Mouse (Mus musculus): ENCODE measurements around the gene Vps37b.
"Not testable (repeated sequence)": the region's sequence is repeated elsewhere in the genome, so short reads cannot be mapped to it uniquely, and the experiment has no call there.

The Vps37b gene

DNA sequence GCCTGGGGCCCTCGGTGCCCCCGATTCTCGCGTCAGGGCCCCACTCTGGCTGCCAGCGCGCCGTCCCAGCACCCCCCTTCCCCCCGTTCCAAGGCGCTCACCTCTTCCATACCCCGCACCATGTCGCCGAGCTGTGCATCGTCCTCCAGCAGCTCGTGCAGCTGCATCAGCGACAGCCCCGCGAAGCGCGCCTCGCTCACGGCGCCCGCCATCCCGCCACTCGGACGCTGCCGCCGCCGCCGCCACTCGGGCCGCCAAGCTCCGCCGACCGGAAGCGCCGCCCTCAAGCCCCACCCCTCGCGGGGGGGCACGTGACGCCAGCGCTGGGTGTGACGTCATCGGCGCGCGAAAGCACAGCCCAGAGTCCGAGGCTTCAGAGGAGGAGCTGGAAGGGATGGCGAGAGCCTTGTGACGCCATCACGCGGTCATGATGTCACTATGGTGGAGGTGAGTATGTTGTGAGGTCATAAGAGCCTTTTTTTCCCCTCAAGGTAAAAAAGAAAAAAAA, at the start of gene Vps37b:
Gene Vps37b, minus strand, starts transcription at position 270 of the 508 bp plus-strand sequence.
- DNase-seq (ENCODE audit: low spot score) = peak; percentile 94

DNA sequence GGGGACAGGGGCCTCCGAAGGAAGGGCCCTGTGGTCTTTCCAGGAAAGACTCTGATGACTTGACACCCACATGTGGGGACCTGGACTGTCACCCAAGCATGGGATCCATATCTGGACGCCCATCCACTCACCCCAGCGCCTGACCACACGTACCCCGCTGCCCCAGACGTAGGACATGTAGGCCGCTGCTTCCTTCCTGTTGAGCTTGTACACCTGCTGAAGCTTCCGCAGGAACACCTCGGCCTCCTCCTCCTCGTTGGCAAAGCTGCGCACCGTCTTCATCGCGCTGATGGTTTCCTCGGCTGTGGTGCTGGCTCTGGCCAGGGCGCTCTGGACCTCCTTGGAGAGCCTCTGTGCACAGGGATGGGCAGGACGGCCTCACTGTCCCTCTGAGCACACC, 47.8 kb upstream of the Vps37b start:
- no peak for DNase-seq (ENCODE audit: low spot score)

DNA sequence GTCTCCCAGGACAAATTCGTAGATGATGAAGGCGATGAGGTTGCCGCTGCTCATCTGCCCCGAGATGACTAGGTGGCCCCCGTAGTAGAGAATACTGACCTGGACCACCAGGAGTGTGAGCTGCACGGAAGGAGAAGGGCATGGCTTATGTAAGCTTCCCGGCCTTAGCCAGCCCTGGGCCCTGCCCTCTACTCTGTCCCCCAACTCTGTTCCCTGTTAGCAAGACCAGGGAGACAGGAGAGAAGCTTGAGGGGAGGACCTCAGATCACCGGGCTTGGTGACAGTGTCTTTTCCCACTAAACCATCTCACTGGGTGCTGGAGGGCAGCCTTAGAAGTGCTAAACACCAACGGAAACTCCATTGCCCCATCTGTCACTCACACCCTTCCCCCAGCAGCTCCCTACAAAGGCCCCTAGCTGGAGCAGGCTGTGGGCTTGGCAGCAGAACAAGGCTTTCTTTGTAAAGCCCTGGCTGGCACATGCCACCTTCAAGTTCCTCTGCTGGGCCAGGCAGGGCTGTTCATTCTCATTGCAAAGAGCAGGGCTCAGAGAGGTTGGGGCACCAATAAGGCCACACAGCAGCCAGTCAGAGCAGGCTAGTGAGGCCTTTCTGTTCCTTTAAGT, 46.8 kb upstream of the Vps37b start:
- no peak for DNase-seq (ENCODE audit: low spot score)

DNA sequence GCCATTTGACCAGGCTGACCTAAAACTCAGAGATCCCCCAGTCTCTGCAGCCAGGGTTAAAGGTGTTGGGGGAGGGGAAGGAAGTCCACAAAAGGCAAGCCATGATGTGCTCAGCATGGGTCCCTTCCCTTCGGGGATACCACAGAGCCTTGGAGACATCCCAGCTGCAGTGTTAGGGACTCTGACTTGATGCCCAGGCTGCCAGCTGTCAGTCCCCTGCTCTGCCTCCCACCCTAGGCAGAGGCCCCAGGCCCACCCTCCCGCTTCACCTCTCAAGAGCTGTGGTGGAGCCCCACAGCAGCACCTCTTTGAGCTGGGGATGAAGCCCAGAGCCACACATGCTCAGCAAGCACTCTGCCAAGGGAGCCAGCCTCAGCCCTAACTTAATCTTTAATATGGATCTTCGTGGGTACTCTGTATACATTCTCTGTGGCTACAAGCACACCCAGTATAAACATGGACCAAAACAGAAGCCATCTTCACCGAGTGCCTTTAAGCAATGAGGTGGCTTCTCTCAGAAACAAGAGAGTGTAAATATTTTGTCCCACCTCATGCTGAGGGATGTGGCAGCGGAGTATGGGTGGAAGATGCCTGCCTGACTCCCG, 45.9 kb upstream of the Vps37b start:
- no peak for DNase-seq (ENCODE audit: low spot score)

DNA sequence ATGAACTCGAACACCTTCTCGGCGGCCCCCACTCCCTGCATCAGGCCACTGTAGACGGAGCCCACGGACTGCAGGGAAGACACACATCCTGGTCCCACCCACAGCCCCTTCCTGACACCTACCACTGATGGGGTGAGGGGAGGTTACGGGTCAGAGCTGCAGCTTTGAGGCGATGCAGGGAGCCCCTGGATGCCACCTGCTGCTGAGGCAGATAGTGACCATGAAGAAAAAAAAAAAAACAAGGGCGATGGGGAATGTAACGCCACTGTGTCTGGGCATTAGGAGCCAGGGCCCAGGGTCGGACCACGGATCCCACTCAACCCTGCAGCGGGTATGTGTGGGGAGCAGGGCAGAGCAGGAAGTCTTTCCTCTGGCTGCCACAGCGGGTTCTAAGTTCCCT, 45.2 kb upstream of the Vps37b start:
- DNase-seq (ENCODE audit: low spot score) = no peak

DNA sequence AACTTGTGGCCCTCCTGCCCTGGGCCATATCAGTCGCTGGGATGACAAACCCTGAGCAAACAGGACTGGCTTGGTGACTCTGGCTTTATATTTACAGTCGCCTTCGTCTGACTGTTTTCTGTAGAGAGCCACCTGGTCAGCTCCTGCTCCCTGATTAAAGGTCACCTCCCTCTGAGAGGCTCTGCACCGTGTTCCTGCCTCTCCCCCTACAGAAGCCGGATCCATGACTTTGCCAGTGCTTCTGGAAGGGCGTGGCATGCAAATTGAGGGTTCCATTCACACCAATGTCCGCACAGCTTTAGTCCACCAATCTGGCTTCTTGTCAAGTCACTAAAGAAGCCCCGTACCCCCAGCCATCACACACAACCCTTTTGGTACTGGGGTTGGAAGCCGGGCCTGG, 44.5 kb upstream of the Vps37b start:
- DNase-seq (ENCODE audit: low spot score) = no peak

DNA sequence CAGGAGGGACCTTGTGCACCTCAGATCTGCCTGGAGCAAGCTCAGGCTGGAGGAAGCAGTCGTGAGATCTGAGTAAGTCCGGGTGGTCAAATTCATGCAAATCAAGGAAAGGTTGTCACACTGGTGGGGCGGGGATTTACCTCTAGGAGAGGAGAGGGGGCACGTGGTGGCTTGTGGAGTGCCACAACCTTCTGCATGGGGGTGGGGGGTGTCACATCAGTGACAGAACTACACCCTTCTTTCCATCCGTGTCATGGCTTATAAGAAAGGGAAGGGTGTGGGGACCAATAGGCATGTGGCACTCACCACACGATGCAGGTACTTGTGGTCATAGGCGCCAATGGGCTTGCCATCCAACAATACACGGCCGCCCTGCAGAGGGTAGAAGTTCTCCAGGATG, 43.6 kb upstream of the Vps37b start:
- no peak for DNase-seq (ENCODE audit: low spot score)

DNA sequence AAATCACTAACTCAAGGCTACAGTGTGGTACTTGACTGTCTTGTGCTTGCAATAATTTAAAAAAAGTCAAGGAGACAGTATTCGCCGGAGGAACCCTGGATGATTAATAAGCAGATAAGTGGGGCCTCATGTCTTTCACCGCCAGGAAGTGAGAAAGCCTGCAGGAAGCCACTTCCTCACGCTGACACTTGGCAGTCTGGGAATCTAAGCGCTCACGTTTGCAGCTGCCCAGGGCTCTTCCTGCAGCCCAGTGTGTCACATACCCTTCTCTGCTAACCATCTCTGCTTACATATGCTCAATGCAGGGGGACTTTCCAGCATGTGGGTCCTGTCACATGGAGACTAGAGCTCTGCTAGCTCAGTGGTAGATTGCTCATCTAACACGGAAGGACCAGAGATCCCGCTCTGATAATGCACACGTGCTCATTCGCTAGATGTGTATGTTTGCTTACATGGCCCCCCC, 42.8 kb upstream of the Vps37b start:
- DNase-seq (ENCODE audit: low spot score) = no peak

DNA sequence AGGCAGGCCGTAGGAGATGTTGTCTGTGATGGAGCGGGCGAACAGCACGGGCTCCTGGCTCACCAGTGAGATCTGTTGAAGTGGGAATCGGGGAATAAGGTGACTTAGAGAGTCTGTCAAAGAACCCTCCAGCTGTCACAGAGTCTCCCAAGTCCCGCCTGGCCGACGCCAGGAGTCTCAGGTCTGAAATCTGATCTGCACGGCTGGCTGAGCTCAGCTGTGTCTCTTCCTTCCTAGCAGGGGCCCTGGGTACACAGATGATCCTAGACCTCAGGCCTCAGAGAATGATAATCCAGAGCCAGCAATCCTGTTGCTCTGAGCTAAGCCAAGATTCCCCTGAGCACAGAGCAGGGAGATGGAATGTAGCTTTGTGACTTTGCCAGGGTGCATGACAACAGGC, 41.6 kb upstream of the Vps37b start:
- DNase-seq (ENCODE audit: low spot score) = no peak

DNA sequence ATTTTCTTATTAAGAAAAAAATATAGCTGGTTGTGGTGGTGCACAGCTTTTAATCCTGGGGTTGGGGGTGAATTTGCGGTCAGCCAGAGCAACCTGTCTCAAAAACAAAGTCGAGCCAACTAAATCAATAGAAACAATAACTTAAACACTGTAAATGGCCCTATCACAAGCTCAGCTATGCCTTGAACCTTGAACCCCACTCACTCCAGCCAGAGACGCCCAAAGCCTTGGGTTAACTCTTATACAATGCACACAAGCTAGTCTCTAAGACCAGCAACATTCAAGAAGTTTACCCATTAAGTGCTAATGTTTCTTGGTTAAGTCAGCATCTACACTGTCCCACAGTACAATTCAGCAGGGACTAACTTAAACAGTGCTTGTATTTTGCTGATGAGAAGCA, 37.6 kb upstream of the Vps37b start:
- DNase-seq (ENCODE audit: low spot score) = no peak

DNA sequence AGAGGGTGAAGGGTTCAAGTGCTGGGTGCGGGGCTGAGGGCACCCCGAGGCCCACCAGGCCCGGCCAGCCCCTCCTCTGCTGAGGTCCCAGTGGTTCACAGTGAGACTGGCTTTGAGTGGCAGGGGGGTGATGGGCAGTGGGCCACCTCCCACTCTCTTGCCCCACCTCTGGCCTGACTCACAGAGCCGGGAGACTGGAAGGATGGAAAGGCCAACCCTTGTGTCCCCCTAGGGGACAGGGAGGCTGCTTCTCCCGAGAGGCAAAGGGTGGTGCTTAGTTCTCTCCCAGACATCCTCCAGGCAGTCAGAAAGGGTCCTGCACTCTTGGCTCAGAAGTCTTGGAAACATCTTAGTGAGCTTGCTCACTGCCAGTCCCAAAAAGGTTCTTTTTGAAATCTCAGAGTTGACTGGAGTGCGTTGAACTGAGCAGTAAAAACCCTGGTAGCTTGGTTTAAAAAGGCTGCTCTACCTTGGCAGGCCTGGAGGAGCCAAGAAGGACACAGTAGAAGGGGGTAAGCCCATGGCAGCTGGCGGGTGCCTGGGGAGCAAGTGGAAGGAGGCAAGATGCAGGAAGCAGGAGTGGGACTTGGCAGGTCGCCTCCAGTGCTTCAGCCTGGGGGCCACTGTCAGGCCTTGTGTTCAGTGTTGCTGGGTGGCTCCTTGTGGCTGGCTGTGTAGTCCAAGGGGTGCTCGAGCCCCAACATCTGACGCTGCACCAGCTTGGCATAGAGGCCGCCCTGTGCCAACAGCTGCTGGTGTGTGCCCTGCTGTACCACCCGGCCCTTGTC, 30.2 kb upstream of the Vps37b start:
- no peak for DNase-seq (ENCODE audit: low spot score)

DNA sequence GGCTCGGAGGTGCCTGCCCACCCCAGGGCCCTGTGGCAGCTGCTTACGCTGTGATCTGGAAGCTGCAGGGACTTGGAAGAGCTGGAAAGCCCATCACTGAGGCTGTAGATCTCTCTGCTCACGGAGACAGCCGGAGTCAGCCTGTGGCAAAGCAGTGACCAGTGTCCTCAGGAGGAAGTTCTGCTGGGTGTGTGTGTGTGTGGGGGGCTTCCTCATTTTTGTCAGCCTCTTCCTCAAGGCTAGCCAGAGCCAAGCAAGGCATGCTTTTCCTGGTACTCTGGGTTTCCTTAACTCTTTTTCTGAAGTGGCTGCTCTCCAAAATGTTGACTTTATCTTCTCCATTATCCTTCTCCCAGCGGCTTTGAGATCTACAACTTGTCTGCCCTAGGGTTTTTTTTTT, 27.6 kb upstream of the Vps37b start:
- no peak for DNase-seq (ENCODE audit: low spot score)

DNA sequence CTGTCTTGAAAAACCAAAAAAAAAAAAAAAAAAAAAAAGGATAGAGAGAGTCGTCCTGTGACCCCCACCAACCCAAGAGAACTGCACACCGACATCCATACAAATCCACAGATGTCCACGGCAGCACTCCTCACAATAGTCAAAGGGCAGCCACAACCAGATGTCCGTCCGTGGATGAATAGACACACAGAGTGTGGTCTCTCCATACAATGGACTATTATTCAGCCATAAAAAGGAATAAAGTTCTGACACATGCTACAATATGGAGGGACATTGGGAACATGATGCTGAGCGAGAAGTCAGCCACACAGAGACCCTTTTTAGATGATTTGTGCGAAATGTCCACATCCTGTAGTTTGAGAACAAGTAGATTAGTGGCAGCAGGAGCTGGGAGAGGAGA, 26.7 kb upstream of the Vps37b start:
- no peak for DNase-seq (ENCODE audit: low spot score)

DNA sequence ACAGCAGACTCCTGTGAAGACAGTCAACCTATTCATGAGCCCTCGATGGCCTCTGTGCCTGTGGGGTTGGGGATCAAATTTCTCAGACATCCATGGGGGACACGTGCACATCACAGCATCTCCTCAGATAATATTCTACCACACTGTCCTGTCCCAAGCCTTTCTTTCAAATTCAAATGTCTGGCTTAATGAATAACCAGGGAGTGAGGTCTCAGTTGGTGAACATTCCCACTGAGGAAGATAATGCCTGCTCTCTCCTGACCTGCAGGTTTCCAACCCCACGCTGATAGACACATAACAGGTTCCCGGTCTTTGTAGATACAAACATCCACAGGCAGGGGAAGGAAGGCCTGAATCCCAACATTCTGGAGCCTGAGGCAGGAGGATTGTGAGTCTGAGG, 24.9 kb upstream of the Vps37b start:
- no peak for DNase-seq (ENCODE audit: low spot score)

DNA sequence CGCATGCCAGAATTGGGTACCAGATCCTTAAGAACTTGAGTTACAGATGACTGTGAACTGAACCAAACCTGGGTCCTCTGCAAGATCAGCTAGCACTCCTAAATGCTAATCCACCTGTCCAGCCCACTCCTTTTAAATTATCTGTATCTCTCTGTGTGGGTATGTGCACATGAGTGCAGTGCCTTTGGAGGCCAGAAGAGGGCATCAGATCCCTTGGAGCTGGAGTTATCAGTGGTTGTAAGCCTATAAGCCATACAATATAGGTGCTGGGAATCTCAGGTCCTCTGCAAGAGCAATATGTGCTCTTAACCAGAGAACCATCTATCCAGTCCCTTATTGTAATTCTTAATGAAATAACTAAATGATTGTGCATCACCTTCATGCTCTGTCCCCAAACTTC, 24.1 kb upstream of the Vps37b start:
- no peak for DNase-seq (ENCODE audit: low spot score)

DNA sequence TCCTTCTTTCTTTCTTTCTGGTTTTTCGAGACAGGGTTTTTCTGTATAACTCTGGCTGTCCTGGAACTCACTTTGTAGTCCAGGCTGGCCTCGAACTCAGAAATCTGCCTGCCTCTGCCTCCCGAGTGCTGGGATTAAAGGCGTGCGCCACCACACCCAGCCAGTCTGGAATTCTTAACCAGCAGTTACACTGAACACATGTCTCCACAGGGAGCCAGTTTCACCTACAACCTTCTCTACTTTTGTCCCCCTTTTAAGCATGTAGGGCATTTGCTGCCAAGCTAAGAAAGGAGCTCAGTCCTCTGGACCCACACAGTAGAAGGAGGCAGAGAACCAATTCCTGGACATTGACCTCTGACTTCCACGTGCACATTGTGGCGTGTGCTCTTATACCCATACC, 20.6 kb upstream of the Vps37b start:
- not testable (repeated sequence) for DNase-seq (ENCODE audit: low spot score)

DNA sequence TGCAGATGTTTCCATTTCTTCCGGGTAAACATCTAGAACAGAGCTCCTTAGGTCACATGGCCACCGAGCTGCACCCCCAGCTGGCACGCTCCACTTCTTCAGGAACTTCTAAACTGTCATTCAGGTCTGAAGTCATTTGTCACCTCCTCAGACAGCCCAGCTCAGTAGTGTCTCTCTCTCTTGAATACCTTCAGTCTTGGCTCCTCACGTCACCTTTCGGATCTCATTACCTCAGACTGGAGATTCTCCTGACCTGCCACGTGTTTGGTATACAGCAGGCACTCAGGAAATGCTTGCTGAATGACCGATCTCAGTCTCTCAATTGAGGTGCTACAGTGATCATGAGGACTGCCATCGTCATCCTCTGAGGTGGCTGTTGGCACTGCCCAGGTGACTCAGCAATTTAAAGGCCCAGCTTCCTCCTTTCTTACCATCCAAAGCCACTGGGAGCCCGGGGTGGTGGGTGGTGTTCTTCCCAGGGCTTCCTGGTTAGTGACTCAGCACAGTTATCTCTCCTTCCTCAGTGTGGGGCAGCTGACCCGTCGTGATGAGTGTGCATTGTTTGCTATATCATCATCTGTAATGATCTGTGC, 19.9 kb upstream of the Vps37b start:
- DNase-seq (ENCODE audit: low spot score) = no peak

DNA sequence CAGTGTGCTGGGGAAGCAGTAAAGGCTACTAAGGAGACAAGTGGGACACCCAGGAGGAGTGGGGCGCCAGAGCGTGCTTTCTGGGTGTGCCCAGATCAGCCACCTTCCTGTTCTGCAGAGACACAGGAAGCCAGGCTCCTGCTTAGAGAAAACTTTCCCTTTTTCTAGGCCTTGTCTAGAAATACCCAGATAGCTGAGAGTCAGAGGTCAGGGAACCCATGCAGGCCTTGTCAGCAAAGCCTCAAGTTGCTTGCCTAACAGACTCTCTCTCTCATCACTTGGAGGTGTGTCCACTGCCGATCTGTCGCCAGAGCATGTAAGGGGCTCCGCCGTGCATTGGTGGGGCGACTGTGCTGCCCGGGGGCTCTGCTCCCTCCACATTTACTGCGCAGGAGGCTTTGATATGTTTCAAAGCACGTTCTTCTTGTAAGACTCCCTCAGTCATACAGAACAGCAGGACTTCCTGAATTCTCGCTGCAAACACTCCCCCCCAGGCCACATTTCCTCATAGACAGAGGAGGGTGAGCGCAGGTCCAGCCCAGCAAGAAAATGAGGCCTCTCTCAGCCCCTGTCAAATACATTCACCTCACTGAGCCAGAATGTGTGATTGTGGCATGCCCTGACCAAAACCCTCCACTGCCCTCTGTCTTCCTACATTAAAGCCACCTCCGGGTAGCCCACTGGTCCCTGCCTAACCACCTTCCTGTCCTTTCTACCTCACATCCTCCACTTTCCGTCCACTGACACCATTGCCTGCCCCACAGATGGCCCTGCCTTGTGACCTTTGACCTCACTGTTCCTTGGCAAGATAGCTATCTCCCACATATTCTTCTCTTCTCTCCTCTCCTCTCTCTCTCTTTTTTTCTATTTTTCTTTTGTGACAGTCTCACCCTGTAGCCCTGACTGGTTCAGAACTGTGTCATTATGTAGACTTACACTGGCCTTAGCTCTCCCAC, 18.3 kb upstream of the Vps37b start:
- no peak for DNase-seq (ENCODE audit: low spot score)

DNA sequence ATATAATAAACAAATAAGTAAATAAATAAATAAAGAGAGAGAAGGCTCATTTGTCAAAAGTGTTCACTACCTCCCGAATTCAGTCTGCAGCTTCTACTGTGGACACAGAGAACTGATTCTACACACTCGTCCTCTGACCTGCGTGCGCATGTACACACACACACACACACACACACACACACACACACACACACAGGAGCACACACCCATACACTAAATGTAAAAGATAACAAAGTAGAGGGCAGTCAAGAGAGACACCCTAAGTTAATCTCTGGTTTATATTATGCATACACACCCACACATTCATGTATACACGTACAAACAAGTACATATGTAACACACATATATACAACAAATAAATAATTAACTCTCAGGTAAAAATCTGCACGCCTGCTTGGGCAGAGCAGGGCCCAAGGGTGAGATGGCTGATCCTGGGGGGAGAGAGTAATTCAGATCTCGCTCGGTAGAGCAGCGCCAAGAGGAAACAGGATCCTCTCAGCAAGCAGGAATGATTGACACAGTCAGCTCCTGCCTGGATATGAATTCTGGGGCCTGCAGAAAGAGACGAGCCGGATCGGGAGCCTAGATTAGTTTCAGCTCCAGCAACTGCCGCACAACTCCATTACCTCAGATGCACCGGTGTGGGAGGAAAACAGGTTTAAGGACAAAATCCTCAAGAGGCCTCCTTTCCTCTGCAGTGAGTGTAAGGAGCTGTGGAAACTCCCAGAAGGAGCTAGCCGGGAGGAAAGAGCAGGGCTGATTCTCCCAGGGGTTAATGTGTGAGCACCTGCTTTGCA, 17.4 kb upstream of the Vps37b start:
- DNase-seq (ENCODE audit: low spot score) = no peak

DNA sequence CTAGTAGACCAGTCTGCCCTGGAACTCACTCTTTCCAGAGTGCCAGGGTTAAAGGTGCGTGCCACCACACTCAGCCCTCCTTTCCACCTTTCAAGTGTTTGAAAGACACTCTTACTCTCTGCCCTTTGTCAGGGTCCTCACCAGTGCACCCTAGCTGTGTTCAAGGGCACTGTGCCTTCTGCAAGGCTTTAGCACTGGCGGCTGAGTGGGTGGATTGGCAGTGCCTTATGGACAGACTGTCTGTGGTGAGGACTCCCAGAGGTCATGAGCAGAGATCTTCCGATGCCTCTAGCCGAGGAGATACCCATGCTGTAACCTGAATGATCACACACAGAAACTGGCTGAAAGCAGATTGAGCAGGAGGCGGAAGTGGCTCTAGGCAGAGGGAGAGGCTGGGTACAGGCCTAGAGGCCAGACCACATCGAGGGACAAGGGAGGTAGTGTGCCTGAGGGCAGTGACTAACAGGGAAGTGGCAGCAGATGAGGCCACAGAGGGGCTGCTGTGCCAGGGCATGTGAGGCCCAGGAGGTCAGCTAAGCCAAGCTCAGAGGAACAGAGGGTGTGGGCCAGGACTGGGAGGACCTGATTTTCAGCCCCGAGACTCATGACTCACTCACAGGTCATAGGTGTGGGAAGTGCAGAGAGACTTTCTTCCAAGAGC, 14.8 kb upstream of the Vps37b start:
- peak; percentile 49 for DNase-seq (ENCODE audit: low spot score)

Measured in urinary bladder, postnatal 25 days (tissue).